Mouse (Mus musculus) small intestine, adult 2 months (tissue): ENCODE results near the gene Clcf1. TPM values are rescaled to one million over a fixed set of nuclear protein-coding genes. Genes with fewer than 3 reads are reported as not detected.
A peak's percentile ranks its signal among the peaks of the same experiment; 100 is the strongest.

Source experiments
- H3K27ac ChIP-seq: fragments of 200-500 bp; 2 replicates; pipeline ENCODE4 v1.5.1; 2012; ENCODE audit warnings: low read depth, low read length, control low read depth, inconsistent platforms; ENCODE audit not compliant: insufficient read depth
- H3K27me3 ChIP-seq: fragments of 200-500 bp; 2 replicates; pipeline ENCODE4 v1.6.1; 2012; ENCODE audit warnings: mild to moderate bottlenecking, moderate library complexity, low read length, inconsistent platforms; ENCODE audit not compliant: control insufficient read depth, insufficient read depth
- H3K36me3 ChIP-seq: fragments of 200-500 bp; 2 replicates; pipeline ENCODE4 v1.6.1; 2012; ENCODE audit warnings: mild to moderate bottlenecking, low read length, control low read depth, inconsistent platforms; ENCODE audit not compliant: control insufficient read depth, insufficient read depth
- H3K4me1 ChIP-seq: fragments of 200-500 bp; 2 replicates; pipeline ENCODE4 v1.6.1; 2012; ENCODE audit warnings: low read length, inconsistent platforms, mixed read lengths; ENCODE audit not compliant: control insufficient read depth, insufficient read depth, insufficient read length
- H3K4me3 ChIP-seq: fragments of 200-500 bp; 2 replicates; pipeline ENCODE4 v1.5.1; 2012; ENCODE audit warnings: low read depth, mild to moderate bottlenecking, control low read depth, inconsistent platforms, low read length, moderate library complexity
- CTCF ChIP-seq: fragments of 200-500 bp; IDR thresholded peaks from 2 replicates; pipeline ENCODE4 v1.5.1; 2012; ENCODE audit warnings: low read depth, mild to moderate bottlenecking, control low read depth, inconsistent platforms, low read length, moderate library complexity, mixed read lengths; ENCODE audit not compliant: insufficient replicate concordance, insufficient read length; ENCODE audit errors: extremely low read depth
- POLR2A ChIP-seq: fragments of 200-500 bp; IDR thresholded peaks from 2 replicates; pipeline ENCODE4 v1.6.1; 2012; ENCODE audit warnings: low read depth, mild to moderate bottlenecking, control low read depth, inconsistent platforms, low read length, moderate library complexity
- WGBS: fragments of 180-500 bp; shearing (Covaris S2); methylation state at CpG from one replicate; pipeline ENCODE4 v1.1.7; 2018; 5-methylcytosine and 5-hydroxymethylcytosine counted together
- polyA plus RNA-seq: library from polyadenylated mRNA; depleted of rRNA; stranded (reverse); fragments of >200 nt; gene quantifications from 2 replicates; pipeline ENCODE4 v1.2.3, GENCODE M21; 2012

Clcf1 gene
- polyA plus RNA-seq, 1 experiment: 12.4 TPM

GRCm38 (mm10) chr19:4201291-4201909, 12.6 kb upstream of the Clcf1 start, which contains the start of gene Rad9a:
Gene Rad9a (minus strand): TSS chr19:4201662.
- Histone ChIP-seq H3K27ac (peak within 1 kb of the TSS; percentile 63), H3K27me3 (no peaks in the 10 kb centered on the region), H3K4me3 (peak within 1 kb of the TSS; percentile 86), H3K36me3 (peaks cover 9% of the 10 kb centered on the region), H3K4me1 (peaks cover 21% of the 10 kb centered on the region)
- WGBS: under 1% methylated on average over 34 of the region's 34 CpGs
- TF ChIP-seq CTCF (no peak), POLR2A (no peak; the same call in 1 of the 2 replicates)

GRCm38 (mm10) chr19:4202149-4202548, 11.9 kb upstream of the Clcf1 start:
- Histone ChIP-seq H3K27me3 (no peaks in the 10 kb centered on the region), H3K27ac (peak overlapping the region; percentile 21; the same call in 1 of the 2 replicates), H3K36me3 (peaks cover 4% of the 10 kb centered on the region), H3K4me1 (peaks cover 15% of the 10 kb centered on the region), H3K4me3 (peak overlapping the region; percentile 86)
- TF ChIP-seq POLR2A (no peak), CTCF (no peak)
- WGBS: 27% methylated on average over 7 of the region's 7 CpGs

GRCm38 (mm10) chr19:4203148-4203547, 10.9 kb upstream of the Clcf1 start:
- H3K27ac ChIP-seq: peak overlapping the region; percentile 38; the same call in 1 of the 2 replicates
- H3K27me3 ChIP-seq: no peaks in the 10 kb centered on the region
- WGBS: 29% methylated on average over 3 of the region's 3 CpGs
- no peak overlapping the region for H3K4me3 ChIP-seq
- TF ChIP-seq CTCF: no peak
- TF ChIP-seq POLR2A: no peak
- peaks cover 4% of the 10 kb centered on the region for H3K36me3 ChIP-seq
- H3K4me1 ChIP-seq: peaks cover 12% of the 10 kb centered on the region

GRCm38 (mm10) chr19:4203604-4204326, 10.3 kb upstream of the Clcf1 start:
- Histone ChIP-seq H3K27me3 (no peaks in the 10 kb centered on the region), H3K36me3 (peaks cover 2% of the 10 kb centered on the region; the same call in 1 of the 2 replicates), H3K4me3 (no peak overlapping the region), H3K4me1 (peaks cover 14% of the 10 kb centered on the region), H3K27ac (no peak overlapping the region)
- TF ChIP-seq POLR2A (no peak), CTCF (no peak)
- WGBS: 63% methylated on average over 13 of the region's 13 CpGs

GRCm38 (mm10) chr19:4204889-4205288, 9.1 kb upstream of the Clcf1 start:
- 66% methylated on average over 4 of the region's 4 CpGs for whole genome bisulfite sequencing

GRCm38 (mm10) chr19:4206971-4207370, 7.1 kb upstream of the Clcf1 start:
- no peaks in the 10 kb centered on the region for H3K36me3 ChIP-seq
- no peak overlapping the region for H3K27ac ChIP-seq
- peaks cover 6% of the 10 kb centered on the region for H3K4me1 ChIP-seq
- no peak overlapping the region for H3K4me3 ChIP-seq
- TF ChIP-seq POLR2A (no peak), CTCF (peak; percentile 95)
- no peaks in the 10 kb centered on the region for H3K27me3 ChIP-seq
- 4% methylated on average over 2 of the region's 2 CpGs for WGBS

More at GRCm38 (mm10) chr19:4204889-4205288, 9.1 kb upstream of the Clcf1 start:
- no peak for TF ChIP-seq POLR2A
- TF ChIP-seq CTCF: no peak
- H3K36me3 ChIP-seq: no peaks in the 10 kb centered on the region
- peaks cover 16% of the 10 kb centered on the region for H3K4me1 ChIP-seq
- H3K27ac ChIP-seq: no peak overlapping the region
- H3K4me3 ChIP-seq: no peak overlapping the region
- H3K27me3 ChIP-seq: no peaks in the 10 kb centered on the region

- H3K27me3 ChIP-seq: peaks cover 1% of the 10 kb centered on the region
- H3K27ac ChIP-seq: no peak overlapping the region
- H3K4me3 ChIP-seq: no peak overlapping the region
- WGBS: 77% methylated on average over 5 of the region's 5 CpGs
- no peaks in the 10 kb centered on the region for H3K36me3 ChIP-seq
- peaks cover 4% of the 10 kb centered on the region for H3K4me1 ChIP-seq
- TF ChIP-seq POLR2A: no peak
- TF ChIP-seq CTCF: no peak
These were observed 5.5 kb upstream of the Clcf1 start for GRCm38 (mm10) chr19:4208563-4208962.
